Mouse (Mus musculus): Measurements from ENCODE around the gene Cfap97d1. TPM values are rescaled to one million over a fixed set of nuclear protein-coding genes. Genes with fewer than 3 reads are reported as not detected.
A peak's percentile ranks its signal among the peaks of the same experiment; 100 is the strongest.

The Cfap97d1 gene
- polyA plus RNA-seq, 1 experiment from 2014 or later, result not detected

- Histone ChIP-seq H3K4me3 (replicated peaks) (peak overlapping the region; percentile 60), H3K9ac (replicated peaks) (no peak overlapping the region; the same call in 1 of the 2 replicates), H3K27ac (no peak overlapping the region), H3K27me3 (no peaks in the 10 kb centered on the region), H3K4me1 (replicated peaks) (peaks cover 21% of the 10 kb centered on the region), H3K4me2 (peak overlapping the region; percentile 90), H3K9me3 (no peaks in the 10 kb centered on the region), H3K36me3 (peaks cover 21% of the 10 kb centered on the region)
- no peak for ATAC-seq (ENCODE audit: insufficient number of reproducible peaks, insufficient read depth, low FRiP score, low TSS enrichment, low read depth)
- 34% methylated on average over 7 of the region's 7 CpGs for WGBS
Measured at GRCm38 (mm10) chr11:102025354-102025753, 41.3 kb downstream of the Cfap97d1 start.

DNA sequence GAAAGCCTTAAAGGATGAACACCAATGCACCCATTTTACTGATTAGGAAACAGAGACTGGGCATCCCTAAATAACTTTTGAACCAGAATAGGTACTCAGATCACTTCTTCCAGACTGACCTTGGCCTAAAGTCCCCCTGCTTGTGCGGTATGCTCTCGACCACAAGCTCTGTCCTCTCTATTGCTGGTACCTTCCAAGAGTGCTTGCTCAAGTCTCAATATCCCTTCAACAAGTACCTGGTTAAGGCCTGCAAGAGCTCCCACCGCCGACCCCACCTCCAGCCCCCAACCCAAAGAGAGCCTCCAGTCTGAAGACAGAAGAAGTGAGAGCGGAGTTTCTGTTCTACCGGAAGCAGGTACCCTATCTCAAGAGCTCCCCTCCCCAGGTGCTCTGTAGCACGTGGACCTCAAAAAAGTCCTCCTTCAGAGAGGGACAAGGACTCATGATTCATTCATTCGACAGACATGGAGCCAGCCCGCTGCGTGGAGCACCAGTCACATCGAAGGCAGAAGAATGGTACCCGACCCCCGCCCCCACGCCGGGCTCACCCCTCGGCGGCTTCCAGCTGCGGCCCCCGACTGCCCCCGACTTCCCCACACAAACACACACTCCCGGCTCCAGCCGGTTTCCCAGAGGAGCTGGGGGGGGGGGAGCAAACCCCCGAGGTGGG is 42.0 kb downstream of the Cfap97d1 start:
- Histone ChIP-seq H3K9me3 (no peaks in the 10 kb centered on the region), H3K4me1 (replicated peaks) (peaks cover 21% of the 10 kb centered on the region), H3K36me3 (peaks cover 21% of the 10 kb centered on the region), H3K27ac (peak overlapping the region; percentile 66), H3K9ac (replicated peaks) (peak overlapping the region; percentile 74), H3K4me3 (replicated peaks) (peak overlapping the region; percentile 60), H3K27me3 (no peaks in the 10 kb centered on the region), H3K4me2 (peak overlapping the region; percentile 90)
- no peak for ATAC-seq (ENCODE audit: insufficient number of reproducible peaks, insufficient read depth, low FRiP score, low TSS enrichment, low read depth)
- 2% methylated on average over 23 of the region's 23 CpGs for WGBS

GRCm38 (mm10) chr11:102026694-102027360 is 42.7 kb downstream of the Cfap97d1 start:
- Histone ChIP-seq H3K4me3 (replicated peaks) (peak overlapping the region; percentile 60), H3K9ac (replicated peaks) (peak overlapping the region; percentile 74), H3K4me2 (peak overlapping the region; percentile 90), H3K36me3 (peaks cover 17% of the 10 kb centered on the region), H3K27me3 (no peaks in the 10 kb centered on the region), H3K9me3 (no peaks in the 10 kb centered on the region), H3K27ac (peak overlapping the region; percentile 66), H3K4me1 (replicated peaks) (peaks cover 21% of the 10 kb centered on the region)
- under 1% methylated on average over 50 of the region's 73 CpGs for WGBS
- ATAC-seq (ENCODE audit: insufficient number of reproducible peaks, insufficient read depth, low FRiP score, low TSS enrichment, low read depth), result peak; percentile 87

DNA sequence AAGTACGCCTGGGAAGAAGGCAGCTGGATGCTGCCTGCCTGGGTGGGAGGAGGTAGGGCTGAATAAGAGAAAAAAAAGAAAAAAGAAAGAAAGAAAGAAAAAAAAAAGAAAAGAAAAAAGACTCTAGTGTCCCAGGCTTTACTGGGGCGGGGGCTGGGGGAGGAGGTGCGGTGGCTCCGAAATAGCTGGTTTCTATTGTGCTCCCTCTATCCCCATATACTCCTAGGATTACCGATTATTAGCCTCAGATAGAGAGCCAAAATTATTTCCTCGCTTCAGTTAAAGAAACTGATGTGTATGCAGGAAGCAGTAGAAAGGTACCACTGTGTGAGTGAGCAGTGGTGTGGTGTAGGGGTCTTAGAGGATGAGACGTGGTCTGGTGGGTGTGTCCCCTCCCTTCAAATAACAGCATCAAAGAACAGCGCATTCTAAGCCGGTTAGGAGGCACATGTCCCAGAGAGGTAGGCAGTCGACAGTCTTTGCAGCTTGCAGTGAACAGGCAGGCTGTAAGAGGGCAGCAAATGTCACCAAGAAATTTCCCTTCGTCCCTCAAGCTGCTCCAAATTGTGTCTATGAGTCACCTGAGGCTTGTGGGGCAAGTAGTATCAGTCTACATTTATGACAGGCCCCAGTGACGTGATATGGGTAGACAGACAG is 43.4 kb downstream of the Cfap97d1 start:
- H3K9ac ChIP-seq (replicated peaks), result peak overlapping the region; percentile 74
- peak overlapping the region; percentile 90 for H3K4me2 ChIP-seq
- peak overlapping the region; percentile 66 for H3K27ac ChIP-seq
- peaks cover 11% of the 10 kb centered on the region for H3K36me3 ChIP-seq
- peak overlapping the region; percentile 60 for H3K4me3 ChIP-seq (replicated peaks)
- no peak for ATAC-seq (ENCODE audit: insufficient number of reproducible peaks, insufficient read depth, low FRiP score, low TSS enrichment, low read depth)
- peaks cover 21% of the 10 kb centered on the region for H3K4me1 ChIP-seq (replicated peaks)
- no peaks in the 10 kb centered on the region for H3K27me3 ChIP-seq
- H3K9me3 ChIP-seq, result no peaks in the 10 kb centered on the region
- WGBS, result 4% methylated on average over 12 of the region's 12 CpGs

DNA sequence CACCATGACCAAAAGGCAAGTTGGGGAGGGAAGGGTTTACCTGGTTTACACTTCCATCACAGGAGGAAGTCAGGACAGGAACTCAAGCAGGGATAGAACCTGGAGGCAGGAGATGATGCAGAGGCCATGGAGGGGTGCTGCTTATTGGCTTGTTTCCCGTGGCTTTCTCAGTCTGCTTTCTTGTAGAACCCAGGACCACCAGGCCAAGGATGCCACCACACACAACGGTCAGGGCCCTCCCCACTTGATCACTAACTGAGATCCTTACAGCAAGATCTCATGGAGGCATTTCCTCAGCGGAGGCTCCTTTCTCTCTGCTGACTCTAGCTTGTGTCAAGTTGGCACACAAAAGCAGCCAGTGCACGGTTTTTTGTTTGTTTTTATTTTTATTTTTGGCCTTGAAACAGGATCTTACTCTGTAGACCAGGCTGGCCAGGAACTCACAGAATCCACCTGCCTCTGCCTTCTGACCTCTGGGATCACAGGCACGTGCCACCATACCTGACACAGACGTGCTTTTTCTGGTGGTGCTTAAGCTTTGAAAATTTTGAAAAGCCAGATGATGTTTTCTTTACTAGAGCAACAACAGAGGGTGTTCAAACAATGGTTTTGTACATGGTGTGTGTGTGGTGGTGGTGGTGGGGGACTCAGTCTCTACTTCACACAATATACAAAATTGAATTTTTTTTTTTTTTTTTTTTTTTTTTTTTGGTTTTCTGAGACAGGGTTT is 44.2 kb downstream of the Cfap97d1 start, which contains the start of gene Mpp3:
TSS of gene Mpp3 (minus strand) at position 375 of the 730 bp plus-strand sequence.
- Histone ChIP-seq H3K27me3 (no peaks in the 10 kb centered on the region), H3K9me3 (no peaks in the 10 kb centered on the region), H3K4me1 (replicated peaks) (peaks cover 21% of the 10 kb centered on the region), H3K27ac (peak within 1 kb of the TSS; percentile 66), H3K36me3 (peaks cover 5% of the 10 kb centered on the region; the same call in 1 of the 2 replicates), H3K4me2 (peak within 1 kb of the TSS; percentile 90), H3K4me3 (replicated peaks) (peak within 1 kb of the TSS; percentile 60), H3K9ac (replicated peaks) (peak within 1 kb of the TSS; percentile 74)
- no peak for ATAC-seq (ENCODE audit: insufficient number of reproducible peaks, insufficient read depth, low FRiP score, low TSS enrichment, low read depth)
- 76% methylated on average over 6 of the region's 6 CpGs for WGBS

- no peak overlapping the region for H3K4me3 ChIP-seq (replicated peaks)
- no peaks in the 10 kb centered on the region for H3K9me3 ChIP-seq
- no peaks in the 10 kb centered on the region for H3K36me3 ChIP-seq
- peaks cover 21% of the 10 kb centered on the region for H3K4me1 ChIP-seq (replicated peaks)
- H3K9ac ChIP-seq (replicated peaks), result no peak overlapping the region
- WGBS, result 88% methylated on average over 4 of the region's 4 CpGs
- no peak for ATAC-seq (ENCODE audit: insufficient number of reproducible peaks, insufficient read depth, low FRiP score, low TSS enrichment, low read depth)
- no peak overlapping the region for H3K27ac ChIP-seq
- H3K4me2 ChIP-seq, result no peak overlapping the region
- no peaks in the 10 kb centered on the region for H3K27me3 ChIP-seq
Measured at GRCm38 (mm10) chr11:102029304-102029703, 45.2 kb downstream of the Cfap97d1 start.

- no peaks in the 10 kb centered on the region for H3K9me3 ChIP-seq
- no peak for ATAC-seq (ENCODE audit: insufficient number of reproducible peaks, insufficient read depth, low FRiP score, low TSS enrichment, low read depth)
- 43% methylated on average over 7 of the region's 7 CpGs for WGBS
- H3K27ac ChIP-seq, result no peak overlapping the region
- H3K4me1 ChIP-seq (replicated peaks), result peaks cover 21% of the 10 kb centered on the region
- H3K36me3 ChIP-seq, result no peaks in the 10 kb centered on the region
- H3K4me3 ChIP-seq (replicated peaks), result no peak overlapping the region
- H3K27me3 ChIP-seq, result no peaks in the 10 kb centered on the region
- H3K4me2 ChIP-seq, result no peak overlapping the region
- no peak overlapping the region for H3K9ac ChIP-seq (replicated peaks)
Measured at GRCm38 (mm10) chr11:102029966-102030365, 45.9 kb downstream of the Cfap97d1 start.

DNA sequence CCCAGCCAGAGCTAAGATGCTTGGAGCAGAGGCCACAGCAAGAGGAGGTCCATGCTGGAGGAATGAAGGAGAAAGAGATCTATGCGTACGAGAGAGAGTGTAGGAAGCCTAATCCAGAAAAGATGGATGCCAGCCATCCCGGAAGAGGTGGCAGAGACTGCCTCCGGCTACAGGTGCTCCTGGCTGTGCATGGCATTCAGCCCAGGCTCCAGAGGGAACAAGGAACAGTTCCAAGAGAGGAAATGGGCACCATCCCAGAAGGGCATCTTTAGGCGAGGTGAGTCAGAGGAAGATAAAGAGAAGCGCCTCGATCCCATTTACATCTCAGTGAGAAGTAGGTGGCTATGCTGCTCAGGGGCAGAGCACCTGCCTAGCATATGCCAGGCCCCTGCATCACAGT is 47.1 kb downstream of the Cfap97d1 start:
- ATAC-seq (ENCODE audit: insufficient number of reproducible peaks, insufficient read depth, low FRiP score, low TSS enrichment, low read depth), result no peak
- Histone ChIP-seq H3K36me3 (no peaks in the 10 kb centered on the region), H3K4me2 (no peak overlapping the region), H3K9ac (replicated peaks) (no peak overlapping the region), H3K4me1 (replicated peaks) (peaks cover 10% of the 10 kb centered on the region), H3K9me3 (no peaks in the 10 kb centered on the region), H3K4me3 (replicated peaks) (no peak overlapping the region), H3K27ac (no peak overlapping the region), H3K27me3 (no peaks in the 10 kb centered on the region)
- 83% methylated on average over 7 of the region's 7 CpGs for WGBS

- no peak overlapping the region for H3K9ac ChIP-seq (replicated peaks)
Measured at GRCm38 (mm10) chr11:102033055-102033591, 49.0 kb downstream of the Cfap97d1 start.

DNA sequence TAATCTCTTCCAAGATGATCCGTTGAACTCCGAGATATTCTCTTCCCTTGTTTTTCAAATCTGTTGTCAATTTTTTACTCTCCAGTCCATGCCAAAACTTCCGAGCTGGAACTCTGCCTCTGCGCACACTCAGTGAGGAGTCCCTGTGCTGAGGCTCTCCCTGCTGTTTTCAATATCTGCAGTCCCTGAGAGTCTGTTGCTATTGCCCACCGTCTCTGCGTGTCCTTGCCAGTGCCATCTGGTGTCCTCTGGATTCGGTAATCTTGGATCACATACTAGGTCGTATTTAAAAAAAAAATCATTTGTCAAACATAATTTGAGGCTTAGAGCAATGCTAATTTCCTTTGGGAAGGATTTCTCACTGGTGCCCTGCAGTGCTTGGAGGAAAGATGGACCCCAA is 50.8 kb downstream of the Cfap97d1 start:
- H3K9ac ChIP-seq (replicated peaks), result no peak overlapping the region
- ATAC-seq (ENCODE audit: insufficient number of reproducible peaks, insufficient read depth, low FRiP score, low TSS enrichment, low read depth), result no peak
- no peaks in the 10 kb centered on the region for H3K36me3 ChIP-seq
- 72% methylated on average over 8 of the region's 8 CpGs for WGBS
- H3K4me1 ChIP-seq (replicated peaks), result no peaks in the 10 kb centered on the region
- H3K9me3 ChIP-seq, result no peaks in the 10 kb centered on the region
- H3K4me2 ChIP-seq, result no peak overlapping the region
- no peak overlapping the region for H3K4me3 ChIP-seq (replicated peaks)
- no peak overlapping the region for H3K27ac ChIP-seq
- H3K27me3 ChIP-seq, result no peaks in the 10 kb centered on the region

More at GRCm38 (mm10) chr11:102033055-102033591, 49.0 kb downstream of the Cfap97d1 start:
- Histone ChIP-seq H3K4me1 (replicated peaks) (no peaks in the 10 kb centered on the region), H3K27me3 (no peaks in the 10 kb centered on the region), H3K4me3 (replicated peaks) (no peak overlapping the region), H3K4me2 (no peak overlapping the region), H3K9me3 (no peaks in the 10 kb centered on the region), H3K36me3 (no peaks in the 10 kb centered on the region), H3K27ac (no peak overlapping the region)
- no peak for ATAC-seq (ENCODE audit: insufficient number of reproducible peaks, insufficient read depth, low FRiP score, low TSS enrichment, low read depth)
- 86% methylated on average over 12 of the region's 12 CpGs for WGBS

Measured in limb, embryonic 12.5 days (tissue).